Mouse (Mus musculus) kidney, embryonic 14.5 days (tissue): ENCODE results near the gene Rnf146. TPM values are rescaled to one million over a fixed set of nuclear protein-coding genes. Genes with fewer than 3 reads are reported as not detected.
A peak's percentile ranks its signal among the peaks of the same experiment; 100 is the strongest.

ENCODE experiments used
- ATAC-seq: fragments of 200-750 bp; cut with Nextera tagmentation; 2 replicates; pipeline ENCODE4 v1.8.0; 2017; ENCODE audit warnings: moderate number of reproducible peaks, mild to moderate bottlenecking, moderate TSS enrichment, moderate library complexity; ENCODE audit not compliant: low FRiP score, low TSS enrichment
- H3K27ac ChIP-seq: fragments of 300-500 bp; sonication (generic); 2 replicates; pipeline ENCODE4 v1.5.1; 2014; ENCODE audit warnings: low read depth, mild to moderate bottlenecking, low read length, moderate library complexity, mixed read lengths
- H3K27me3 ChIP-seq: fragments of 300-500 bp; sonication (generic); 2 replicates; pipeline ENCODE4 v1.6.1; 2014; ENCODE audit warnings: mild to moderate bottlenecking, low read length; ENCODE audit not compliant: control insufficient read depth, insufficient read depth
- H3K36me3 ChIP-seq: fragments of 300-500 bp; sonication (generic); 2 replicates; pipeline ENCODE4 v1.6.1; 2014; ENCODE audit warnings: low read length, mixed read lengths; ENCODE audit not compliant: control insufficient read depth, insufficient read depth
- H3K4me1 ChIP-seq: fragments of 300-500 bp; sonication (generic); 2 replicates; pipeline ENCODE4 v1.6.1; 2014; ENCODE audit warnings: low read length, mixed read lengths; ENCODE audit not compliant: control insufficient read depth, insufficient read depth
- H3K4me2 ChIP-seq: fragments of 300-500 bp; sonication (generic); replicated peaks from 2 replicates; pipeline ENCODE4 v1.6.1; 2014; ENCODE audit warnings: low read depth, mild to moderate bottlenecking, low read length
- H3K4me3 ChIP-seq: fragments of 300-500 bp; sonication (generic); 2 replicates; pipeline ENCODE4 v1.5.1; 2014; ENCODE audit warnings: mild to moderate bottlenecking, low read length
- H3K9ac ChIP-seq: fragments of 300-500 bp; sonication (generic); 2 replicates; pipeline ENCODE4 v1.6.1; 2014; ENCODE audit warnings: low read depth, mild to moderate bottlenecking, low read length, moderate library complexity
- H3K9me3 ChIP-seq: fragments of 300-500 bp; sonication (generic); 2 replicates; pipeline ENCODE4 v1.6.1; 2016; ENCODE audit warnings: low read length; ENCODE audit not compliant: control insufficient read depth
- WGBS: fragments of 180-500 bp; shearing (Covaris S2); extraction: QIAGEN DNeasy Blood & Tissue Kit; methylation state at CpG from one replicate; pipeline ENCODE4 v1.1.7; 2014; 5-methylcytosine and 5-hydroxymethylcytosine counted together
- polyA plus RNA-seq: library from polyadenylated mRNA; unstranded; fragments of >200 nt; fragmentation: Nextera tagmentation; extraction: Ambion mirVana; gene quantifications from 2 replicates; pipeline ENCODE4 v1.2.1, GENCODE M21; 2014

Rnf146 gene
- polyA plus RNA-seq, 1 experiment from 2014 or later: 36.4 TPM

DNA sequence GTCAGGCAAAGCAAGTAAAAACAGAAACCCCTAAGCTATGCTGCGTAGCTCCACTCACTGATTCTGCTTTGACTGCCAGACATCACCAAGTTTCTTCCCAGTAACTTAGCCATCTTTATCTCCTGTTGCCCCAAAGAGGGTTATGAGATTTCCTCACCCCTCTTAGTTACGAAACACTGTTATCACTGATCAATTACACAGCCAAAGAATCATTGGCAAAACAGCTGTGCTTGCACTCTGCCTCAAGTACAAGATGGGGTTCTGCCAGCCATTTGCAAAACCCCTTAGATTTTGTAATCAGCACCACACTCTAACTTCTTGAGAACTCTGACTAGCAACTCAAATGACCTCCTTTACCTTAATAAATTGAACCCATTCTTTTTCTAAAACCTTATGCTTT is 10.8 kb downstream of the Rnf146 start:
- peaks cover 32% of the 10 kb centered on the region for H3K36me3 ChIP-seq
- H3K4me1 ChIP-seq: no peaks in the 10 kb centered on the region
- H3K27me3 ChIP-seq: no peaks in the 10 kb centered on the region
- H3K27ac ChIP-seq: no peak overlapping the region
- no peaks in the 10 kb centered on the region for H3K9me3 ChIP-seq
- 100% methylated on average over 2 of the region's 2 CpGs for WGBS
- no peak overlapping the region for H3K4me2 ChIP-seq
- no peak for ATAC-seq
- no peak overlapping the region for H3K9ac ChIP-seq
- no peak overlapping the region for H3K4me3 ChIP-seq

GRCm38 (mm10) chr10:29346638-29347037 is 15.6 kb downstream of the Rnf146 start:
- ATAC-seq: no peak
- Histone ChIP-seq H3K4me2 (no peak overlapping the region), H3K4me3 (no peak overlapping the region), H3K27ac (no peak overlapping the region), H3K9me3 (no peaks in the 10 kb centered on the region), H3K27me3 (no peaks in the 10 kb centered on the region), H3K4me1 (no peaks in the 10 kb centered on the region), H3K36me3 (peaks cover 46% of the 10 kb centered on the region), H3K9ac (no peak overlapping the region)
- 87% methylated on average over 7 of the region's 7 CpGs for WGBS

- ATAC-seq: no peak
- no peak overlapping the region for H3K4me3 ChIP-seq
- no peak overlapping the region for H3K9ac ChIP-seq
- no peaks in the 10 kb centered on the region for H3K27me3 ChIP-seq
- H3K27ac ChIP-seq: no peak overlapping the region
- WGBS: 89% methylated on average over 4 of the region's 4 CpGs
- H3K4me1 ChIP-seq: no peaks in the 10 kb centered on the region
- H3K4me2 ChIP-seq: no peak overlapping the region
- peaks cover 39% of the 10 kb centered on the region for H3K36me3 ChIP-seq
- no peaks in the 10 kb centered on the region for H3K9me3 ChIP-seq
Observed at GRCm38 (mm10) chr10:29344232-29344631, 18.0 kb downstream of the Rnf146 start.

DNA sequence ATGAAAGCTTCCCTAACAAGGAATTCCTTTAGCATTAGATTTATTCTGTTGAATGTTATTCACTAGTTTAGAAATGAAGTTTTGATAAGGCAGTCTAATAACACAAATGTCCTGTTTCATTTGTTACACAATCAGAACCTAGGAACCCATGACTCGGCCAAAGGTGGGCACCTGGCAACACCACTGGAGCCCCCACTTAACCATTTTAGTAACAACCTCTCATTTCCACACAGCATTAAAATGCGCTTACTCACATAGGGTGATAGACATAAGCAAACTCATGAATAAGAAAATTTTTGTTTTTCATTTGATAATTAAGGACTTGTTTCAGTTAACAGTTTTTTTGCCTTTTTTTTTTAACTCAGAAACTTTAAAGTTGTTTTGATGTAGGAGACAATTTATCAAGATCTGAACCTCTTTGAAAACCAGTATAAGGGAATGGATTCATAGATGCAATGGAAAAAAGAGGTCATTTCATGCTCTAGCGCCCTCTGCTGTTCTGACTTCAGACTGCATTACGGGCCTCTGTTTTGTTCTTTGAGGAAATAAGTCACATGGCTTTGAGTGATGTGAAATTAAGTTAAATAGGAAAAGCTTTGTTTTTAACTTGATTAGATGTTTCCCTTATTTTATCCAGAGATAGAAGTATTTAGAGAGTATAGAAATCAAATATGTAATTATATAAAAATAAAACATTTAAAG is 23.7 kb downstream of the Rnf146 start:
- WGBS: 54% methylated on average over 4 of the region's 4 CpGs
- no peak overlapping the region for H3K9ac ChIP-seq

GRCm38 (mm10) chr10:29333836-29334235 is 28.4 kb downstream of the Rnf146 start:
- no peak for ATAC-seq
- Histone ChIP-seq H3K36me3 (no peaks in the 10 kb centered on the region), H3K27ac (no peak overlapping the region), H3K27me3 (no peaks in the 10 kb centered on the region), H3K4me2 (no peak overlapping the region), H3K4me1 (no peaks in the 10 kb centered on the region), H3K9ac (no peak overlapping the region), H3K4me3 (no peak overlapping the region), H3K9me3 (no peaks in the 10 kb centered on the region)
- 61% methylated on average over 4 of the region's 4 CpGs for whole genome bisulfite sequencing

More for the DNA sequence above, 23.7 kb downstream of the Rnf146 start:
- H3K9me3 ChIP-seq: no peaks in the 10 kb centered on the region
- ATAC-seq: no peak
- no peaks in the 10 kb centered on the region for H3K27me3 ChIP-seq
- H3K27ac ChIP-seq: no peak overlapping the region
- H3K36me3 ChIP-seq: peaks cover 4% of the 10 kb centered on the region; the same call in 1 of the 2 replicates
- H3K4me2 ChIP-seq: no peak overlapping the region
- no peak overlapping the region for H3K4me3 ChIP-seq
- H3K4me1 ChIP-seq: no peaks in the 10 kb centered on the region

DNA sequence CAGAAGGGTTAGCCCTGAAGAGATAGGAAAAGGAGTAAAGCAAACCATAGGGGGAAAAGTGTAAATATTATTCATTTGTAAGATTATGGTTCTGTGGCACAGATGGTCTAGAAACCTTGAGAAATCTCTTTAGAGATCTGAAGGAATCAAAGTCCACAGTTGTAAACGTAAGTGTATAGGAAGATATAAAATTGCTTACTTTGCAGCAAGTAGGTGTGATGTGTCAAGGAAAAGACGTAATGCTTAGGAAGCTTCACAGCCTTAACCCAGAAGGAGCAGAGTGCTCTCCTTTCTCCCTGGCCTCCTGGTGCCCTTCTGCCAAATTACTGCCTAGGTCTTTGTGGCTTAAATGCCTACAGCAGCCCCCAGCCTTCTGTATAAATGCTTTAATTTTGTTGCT is 37.4 kb downstream of the Rnf146 start:
- no peak for ATAC-seq
- H3K36me3 ChIP-seq: no peaks in the 10 kb centered on the region

GRCm38 (mm10) chr10:29313905-29314304 is 48.3 kb downstream of the Rnf146 start:
- no peak overlapping the region for H3K27ac ChIP-seq
- H3K36me3 ChIP-seq: no peaks in the 10 kb centered on the region
- peak overlapping the region; percentile 60 for H3K4me2 ChIP-seq
- no peaks in the 10 kb centered on the region for H3K27me3 ChIP-seq
- H3K4me1 ChIP-seq: no peaks in the 10 kb centered on the region
- peak overlapping the region; percentile 75; the same call in 1 of the 2 replicates for H3K9ac ChIP-seq
- 24% methylated on average over 5 of the region's 5 CpGs for WGBS
- ATAC-seq: no peak
- H3K9me3 ChIP-seq: no peaks in the 10 kb centered on the region
- H3K4me3 ChIP-seq: peak overlapping the region; percentile 57

More for the DNA sequence above, 37.4 kb downstream of the Rnf146 start:
- Histone ChIP-seq H3K9ac (no peak overlapping the region), H3K27ac (no peak overlapping the region), H3K27me3 (no peaks in the 10 kb centered on the region), H3K4me2 (no peak overlapping the region), H3K4me3 (no peak overlapping the region), H3K4me1 (no peaks in the 10 kb centered on the region), H3K9me3 (no peaks in the 10 kb centered on the region)
- WGBS: 91% methylated on average over 2 of the region's 2 CpGs

- Histone ChIP-seq H3K4me2 (peak within 1 kb of the TSS; percentile 60), H3K4me3 (peak within 1 kb of the TSS; percentile 57), H3K4me1 (no peaks in the 10 kb centered on the region), H3K9ac (peak within 1 kb of the TSS; percentile 75), H3K27ac (peak within 1 kb of the TSS; percentile 82), H3K36me3 (no peaks in the 10 kb centered on the region), H3K9me3 (no peaks in the 10 kb centered on the region), H3K27me3 (no peaks in the 10 kb centered on the region)
- WGBS: under 1% methylated on average over 48 of the region's 49 CpGs
- ATAC-seq: peak; percentile 99
Observed at GRCm38 (mm10) chr10:29313064-29313638, 49.1 kb downstream of the Rnf146 start, which contains the start of gene Echdc1. Gene Echdc1 (plus strand): TSS chr10:29313166.

- Histone ChIP-seq H3K9me3 (no peaks in the 10 kb centered on the region), H3K4me1 (no peaks in the 10 kb centered on the region), H3K36me3 (no peaks in the 10 kb centered on the region), H3K4me2 (no peak overlapping the region), H3K4me3 (no peak overlapping the region), H3K27ac (no peak overlapping the region), H3K27me3 (no peaks in the 10 kb centered on the region), H3K9ac (no peak overlapping the region)
- 66% methylated on average over 4 of the region's 4 CpGs for WGBS
- ATAC-seq: no peak
Observed at GRCm38 (mm10) chr10:29311480-29312219, 50.6 kb downstream of the Rnf146 start.
